Mouse (Mus musculus) frontal cortex, adult (tissue): ENCODE results near the gene Fxyd3.

Source experiments
- ATAC-seq: cut with Nextera tagmentation; 2 replicates; pipeline ENCODE4 v1.9.2; 2017; ENCODE audit warnings: mild to moderate bottlenecking, moderate library complexity, mixed read lengths; ENCODE audit not compliant: low TSS enrichment

Gene Fxyd3

GRCm38 (mm10) chr7:31098697-31099611, 22.4 kb upstream of the Fxyd3 start:
- no peak for ATAC-seq

GRCm38 (mm10) chr7:31097583-31098248, 21.2 kb upstream of the Fxyd3 start:
- ATAC-seq: peak; percentile 91

- ATAC-seq: no peak
Measured at GRCm38 (mm10) chr7:31096892-31097564, 20.5 kb upstream of the Fxyd3 start.

GRCm38 (mm10) chr7:31094774-31095501, 18.4 kb upstream of the Fxyd3 start:
- no peak for ATAC-seq

- ATAC-seq: no peak
Measured at GRCm38 (mm10) chr7:31089721-31090120, 13.2 kb upstream of the Fxyd3 start.

- ATAC-seq: no peak
Measured at GRCm38 (mm10) chr7:31088206-31088605, 11.7 kb upstream of the Fxyd3 start.

GRCm38 (mm10) chr7:31087262-31087661, 10.8 kb upstream of the Fxyd3 start:
- no peak for ATAC-seq

GRCm38 (mm10) chr7:31086175-31086755, 9.8 kb upstream of the Fxyd3 start:
- ATAC-seq: no peak

- ATAC-seq: peak; percentile 58
Measured at GRCm38 (mm10) chr7:31085171-31085570, 8.7 kb upstream of the Fxyd3 start.

- no peak for ATAC-seq
Measured at GRCm38 (mm10) chr7:31084140-31084539, 7.6 kb upstream of the Fxyd3 start.

- peak; percentile 62 for ATAC-seq
Measured at GRCm38 (mm10) chr7:31082831-31083588, 6.5 kb upstream of the Fxyd3 start.

GRCm38 (mm10) chr7:31082106-31082505, 5.6 kb upstream of the Fxyd3 start:
- ATAC-seq: no peak

GRCm38 (mm10) chr7:31081106-31081505, 4.6 kb upstream of the Fxyd3 start:
- ATAC-seq: no peak

GRCm38 (mm10) chr7:31080611-31081010, 4.1 kb upstream of the Fxyd3 start:
- no peak for ATAC-seq

GRCm38 (mm10) chr7:31079670-31080069, 3.2 kb upstream of the Fxyd3 start:
- no peak for ATAC-seq

- ATAC-seq: peak; percentile 63
Measured at GRCm38 (mm10) chr7:31077885-31078445, 1.5 kb upstream of the Fxyd3 start.

GRCm38 (mm10) chr7:31077470-31077869, 966 bp upstream of the Fxyd3 start:
- peak; percentile 62 for ATAC-seq

GRCm38 (mm10) chr7:31074713-31075069, 1.8 kb downstream of the Fxyd3 start:
- no peak for ATAC-seq

GRCm38 (mm10) chr7:31074061-31074712, 2.3 kb downstream of the Fxyd3 start:
- ATAC-seq: no peak

- ATAC-seq: no peak
Measured at GRCm38 (mm10) chr7:31073546-31073945, 3.0 kb downstream of the Fxyd3 start.
